Mouse (Mus musculus) midbrain, embryonic 11.5 days (tissue): ENCODE measurements at regions not wholly inside any gene's neighbourhood (a gene's known extent, or its start where the extent isn't known, plus 50 kb on each side); places are given as distances from the start of the nearest gene placed in this dataset.

ENCODE experiments used
- ATAC-seq: fragments of 200-750 bp; cut with Nextera tagmentation; 2 replicates; pipeline ENCODE4 v1.8.0; 2017; ENCODE audit warnings: moderate TSS enrichment, moderate library complexity; ENCODE audit not compliant: low FRiP score
- DNase-seq: peaks from one replicate; pipeline ENCODE4 v3.0.0; 2015; ENCODE audit warnings: low spot score; ENCODE audit errors: missing footprints
- H3K27ac ChIP-seq: fragments of 300-500 bp; sonication (generic); 2 replicates; pipeline ENCODE4 v1.5.1; 2014; ENCODE audit warnings: low read depth, low read length
- H3K27me3 ChIP-seq: fragments of 300-500 bp; sonication (generic); 2 replicates; pipeline ENCODE4 v1.6.1; 2014; ENCODE audit warnings: mild to moderate bottlenecking, low read length, moderate library complexity, mixed read lengths; ENCODE audit not compliant: control insufficient read depth, insufficient read depth
- H3K36me3 ChIP-seq: fragments of 300-500 bp; sonication (generic); 2 replicates; pipeline ENCODE4 v1.6.1; 2014; ENCODE audit warnings: mild to moderate bottlenecking, low read length, moderate library complexity, mixed read lengths; ENCODE audit not compliant: control insufficient read depth, insufficient read depth
- H3K4me1 ChIP-seq: fragments of 300-500 bp; sonication (generic); 2 replicates; pipeline ENCODE4 v1.6.1; 2014; ENCODE audit warnings: low read length; ENCODE audit not compliant: control insufficient read depth, insufficient read depth
- H3K4me2 ChIP-seq: fragments of 300-500 bp; sonication (generic); 2 replicates; pipeline ENCODE4 v1.6.1; 2014; ENCODE audit warnings: mild to moderate bottlenecking, moderate library complexity
- H3K4me3 ChIP-seq: fragments of 300-500 bp; sonication (generic); 2 replicates; pipeline ENCODE4 v1.5.1; 2014; ENCODE audit warnings: low read depth, low read length
- H3K9ac ChIP-seq: fragments of 300-500 bp; sonication (generic); 2 replicates; pipeline ENCODE4 v1.6.1; 2014; ENCODE audit warnings: low read length
- H3K9me3 ChIP-seq: fragments of 300-500 bp; sonication (generic); 2 replicates; pipeline ENCODE4 v1.6.1; 2016; ENCODE audit warnings: low read length; ENCODE audit not compliant: control insufficient read depth
- WGBS: fragments of 180-500 bp; shearing (Covaris S2); extraction: QIAGEN DNeasy Blood & Tissue Kit; methylation state at CpG from one replicate; pipeline ENCODE4 v1.1.7; 2014; 5-methylcytosine and 5-hydroxymethylcytosine counted together

- H3K27ac ChIP-seq, result no peak overlapping the region
- ATAC-seq, result no peak
- no peak for DNase-seq
- no peaks in the 10 kb centered on the region for H3K36me3 ChIP-seq
- H3K9me3 ChIP-seq, result no peaks in the 10 kb centered on the region
- no peaks in the 10 kb centered on the region for H3K27me3 ChIP-seq
- no peaks in the 10 kb centered on the region for H3K4me1 ChIP-seq
- H3K4me2 ChIP-seq, result no peak overlapping the region
- WGBS, result 65% methylated on average over 1 of the region's 1 CpGs
- H3K9ac ChIP-seq, result no peak overlapping the region
- H3K4me3 ChIP-seq, result no peak overlapping the region
Measured at GRCm38 (mm10) chr19:25863312-25863711, 191.1 kb downstream of the Dmrt2 start.

GRCm38 (mm10) chr19:25906721-25907120, 234.5 kb downstream of the Dmrt2 start:
- no peak for DNase-seq
- no peak for ATAC-seq
- no peaks in the 10 kb centered on the region for H3K4me1 ChIP-seq
- no peak overlapping the region for H3K27ac ChIP-seq
- H3K4me3 ChIP-seq, result no peak overlapping the region
- H3K9me3 ChIP-seq, result no peaks in the 10 kb centered on the region
- H3K27me3 ChIP-seq, result no peaks in the 10 kb centered on the region
- H3K36me3 ChIP-seq, result no peaks in the 10 kb centered on the region
- 96% methylated on average over 4 of the region's 4 CpGs for WGBS
- H3K4me2 ChIP-seq, result no peak overlapping the region
- no peak overlapping the region for H3K9ac ChIP-seq

- Histone ChIP-seq H3K9ac (no peak overlapping the region), H3K27ac (no peak overlapping the region), H3K4me2 (no peak overlapping the region), H3K27me3 (no peaks in the 10 kb centered on the region), H3K4me3 (no peak overlapping the region), H3K9me3 (no peaks in the 10 kb centered on the region), H3K36me3 (no peaks in the 10 kb centered on the region), H3K4me1 (peaks cover 7% of the 10 kb centered on the region; the same call in 1 of the 2 replicates)
- DNase-seq, result no peak
- no peak for ATAC-seq
Measured at GRCm38 (mm10) chr19:25922052-25922451, 249.8 kb downstream of the Dmrt2 start.

- no peaks in the 10 kb centered on the region for H3K36me3 ChIP-seq
- no peak overlapping the region for H3K9ac ChIP-seq
- H3K9me3 ChIP-seq, result no peaks in the 10 kb centered on the region
- H3K4me2 ChIP-seq, result no peak overlapping the region
- WGBS, result 89% methylated on average over 1 of the region's 1 CpGs
- no peak overlapping the region for H3K27ac ChIP-seq
- DNase-seq, result no peak
- H3K4me1 ChIP-seq, result peaks cover 7% of the 10 kb centered on the region; the same call in 1 of the 2 replicates
- no peak for ATAC-seq
- no peak overlapping the region for H3K4me3 ChIP-seq
- H3K27me3 ChIP-seq, result no peaks in the 10 kb centered on the region
Measured at GRCm38 (mm10) chr19:25922806-25923205, 250.6 kb downstream of the Dmrt2 start.

- Histone ChIP-seq H3K36me3 (no peaks in the 10 kb centered on the region), H3K9ac (no peak overlapping the region), H3K27ac (peak overlapping the region; percentile 41; the same call in 1 of the 2 replicates), H3K27me3 (no peaks in the 10 kb centered on the region), H3K4me3 (no peak overlapping the region), H3K9me3 (no peaks in the 10 kb centered on the region), H3K4me1 (peaks cover 7% of the 10 kb centered on the region; the same call in 1 of the 2 replicates), H3K4me2 (no peak overlapping the region)
- DNase-seq (peak; percentile 85), ATAC-seq (0 out of 2 replicates have a peak, but pooled peaks have one; percentile 52)
- WGBS, result 53% methylated on average over 10 of the region's 10 CpGs
Measured at GRCm38 (mm10) chr19:25923727-25924384, 251.6 kb downstream of the Dmrt2 start.

GRCm38 (mm10) chr19:25924385-25924769, 252.2 kb downstream of the Dmrt2 start:
- Histone ChIP-seq H3K27me3 (no peaks in the 10 kb centered on the region), H3K4me2 (no peak overlapping the region), H3K4me3 (no peak overlapping the region), H3K9ac (no peak overlapping the region), H3K27ac (no peak overlapping the region; the same call in 1 of the 2 replicates), H3K36me3 (no peaks in the 10 kb centered on the region), H3K9me3 (no peaks in the 10 kb centered on the region), H3K4me1 (peaks cover 7% of the 10 kb centered on the region; the same call in 1 of the 2 replicates)
- DNase-seq (no peak), ATAC-seq (no peak)
- WGBS, result 67% methylated on average over 5 of the region's 5 CpGs

GRCm38 (mm10) chr19:25927220-25927619, 255.0 kb downstream of the Dmrt2 start:
- WGBS, result 83% methylated on average over 9 of the region's 9 CpGs
- Histone ChIP-seq H3K27ac (no peak overlapping the region), H3K4me3 (no peak overlapping the region), H3K36me3 (no peaks in the 10 kb centered on the region), H3K27me3 (no peaks in the 10 kb centered on the region), H3K4me2 (no peak overlapping the region), H3K9ac (no peak overlapping the region), H3K9me3 (no peaks in the 10 kb centered on the region), H3K4me1 (peaks cover 7% of the 10 kb centered on the region; the same call in 1 of the 2 replicates)
- no peak for DNase-seq
- no peak for ATAC-seq

- Histone ChIP-seq H3K27me3 (no peaks in the 10 kb centered on the region), H3K4me1 (no peaks in the 10 kb centered on the region), H3K36me3 (no peaks in the 10 kb centered on the region), H3K9ac (no peak overlapping the region), H3K4me2 (no peak overlapping the region), H3K9me3 (no peaks in the 10 kb centered on the region), H3K4me3 (no peak overlapping the region), H3K27ac (no peak overlapping the region)
- no peak for ATAC-seq
- WGBS, result 85% methylated on average over 9 of the region's 9 CpGs
- DNase-seq, result no peak
Measured at GRCm38 (mm10) chr19:25937343-25937742, 265.1 kb downstream of the Dmrt2 start.

GRCm38 (mm10) chr19:25971210-25971609, 299.0 kb downstream of the Dmrt2 start:
- no peaks in the 10 kb centered on the region for H3K9me3 ChIP-seq
- no peak overlapping the region for H3K4me3 ChIP-seq
- no peaks in the 10 kb centered on the region for H3K36me3 ChIP-seq
- H3K4me2 ChIP-seq, result no peak overlapping the region
- no peak for DNase-seq
- H3K27ac ChIP-seq, result no peak overlapping the region
- no peak overlapping the region for H3K9ac ChIP-seq
- H3K4me1 ChIP-seq, result no peaks in the 10 kb centered on the region
- no peak for ATAC-seq
- 71% methylated on average over 5 of the region's 5 CpGs for WGBS
- no peaks in the 10 kb centered on the region for H3K27me3 ChIP-seq
